Mouse (Mus musculus) spleen, adult 2 months (tissue): ENCODE results near the gene Paqr5. TPM values are rescaled to one million over a fixed set of nuclear protein-coding genes. Genes with fewer than 3 reads are reported as not detected.
A peak's percentile ranks its signal among the peaks of the same experiment; 100 is the strongest.

Experiments
- DNase-seq, 2 experiments: peaks; one replicate each; pipeline versions ENCODE4 v3.0.0 to v3.0.0-alpha.2; 2012 to 2021; ENCODE audit warnings: low spot score in 2 of 2, low read depth in 1 of 2
- H3K27ac ChIP-seq: fragments of 200-500 bp; 2 replicates; pipeline ENCODE4 v1.5.1; 2012; ENCODE audit warnings: low read length, inconsistent platforms; ENCODE audit not compliant: insufficient read depth
- H3K27me3 ChIP-seq: fragments of 200-500 bp; 2 replicates; pipeline ENCODE4 v1.6.1; 2012; ENCODE audit warnings: mild to moderate bottlenecking, moderate library complexity, low read length, inconsistent platforms; ENCODE audit not compliant: control insufficient read depth, insufficient read depth
- H3K36me3 ChIP-seq: fragments of 200-500 bp; 2 replicates; pipeline ENCODE4 v1.6.1; 2012; ENCODE audit warnings: mild to moderate bottlenecking, low read length, inconsistent platforms; ENCODE audit not compliant: control insufficient read depth, insufficient read depth
- H3K4me1 ChIP-seq: fragments of 200-500 bp; 2 replicates; pipeline ENCODE4 v1.6.1; 2011; ENCODE audit warnings: inconsistent platforms; ENCODE audit not compliant: control insufficient read depth, insufficient read depth, insufficient read length
- H3K4me3 ChIP-seq: fragments of 200-500 bp; 2 replicates; pipeline ENCODE4 v1.5.1; 2011; ENCODE audit warnings: mild to moderate bottlenecking, inconsistent platforms; ENCODE audit not compliant: insufficient read depth, insufficient read length; ENCODE audit errors: extremely low read depth
- CTCF ChIP-seq: fragments of 200-500 bp; IDR thresholded peaks from 2 replicates; pipeline ENCODE4 v1.5.1; 2011; ENCODE audit warnings: mild to moderate bottlenecking, inconsistent platforms; ENCODE audit not compliant: insufficient read depth, insufficient read length, insufficient replicate concordance; ENCODE audit errors: extremely low read depth
- POLR2A ChIP-seq: fragments of 200-500 bp; IDR thresholded peaks from 2 replicates; pipeline ENCODE4 v1.6.1; 2011; ENCODE audit warnings: low read depth, low read length, inconsistent platforms
- WGBS: fragments of 180-500 bp; shearing (Covaris S2); methylation state at CpG from one replicate; pipeline ENCODE4 v1.1.7; 2018; 5-methylcytosine and 5-hydroxymethylcytosine counted together
- polyA plus RNA-seq: library from polyadenylated mRNA; depleted of rRNA; stranded (reverse); fragments of >200 nt; gene quantifications from 2 replicates; pipeline ENCODE4 v1.2.3, GENCODE M21; 2012

Paqr5 gene
- polyA plus RNA-seq, 1 experiment: 2.7 TPM

DNA sequence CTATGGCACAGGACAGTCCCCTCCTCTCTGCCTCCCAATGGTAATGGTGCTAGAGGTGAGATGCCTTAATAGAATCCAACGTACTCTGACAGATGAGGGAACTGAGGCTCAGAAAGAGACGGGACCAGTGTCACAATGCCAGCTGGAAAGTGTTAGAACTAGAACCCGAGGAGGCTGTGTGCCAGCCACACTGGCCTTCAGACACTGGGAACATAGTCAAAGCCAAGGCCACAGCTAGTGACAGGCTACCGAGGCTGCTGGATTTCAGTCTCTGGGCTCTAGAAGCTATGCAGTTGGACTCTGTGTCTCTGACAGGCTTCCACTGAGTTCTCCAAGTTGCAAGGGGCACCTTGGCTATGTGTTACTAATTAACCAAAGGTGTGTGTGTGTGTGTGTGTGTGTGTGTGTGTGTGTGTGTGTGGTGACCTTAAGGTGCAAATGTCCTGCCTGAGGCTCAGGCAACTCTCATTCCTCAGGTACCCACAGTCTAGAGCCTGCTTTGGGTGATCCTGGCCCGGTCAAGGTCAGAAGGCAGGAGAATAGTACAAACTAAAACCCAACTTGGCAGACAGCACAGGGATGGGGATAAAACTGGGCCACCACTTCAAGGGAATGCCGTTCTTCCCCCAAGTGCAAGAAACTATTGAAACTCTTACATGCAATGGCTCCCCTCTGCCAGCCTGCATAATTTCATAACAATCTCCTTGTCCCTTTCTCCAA is 3.5 kb downstream of the Paqr5 start:
- no peaks in the 10 kb centered on the region for H3K27me3 ChIP-seq
- H3K4me3 ChIP-seq: no peak overlapping the region
- 92% methylated on average over 6 of the region's 6 CpGs for WGBS
- no peak overlapping the region for H3K27ac ChIP-seq
- H3K36me3 ChIP-seq: no peaks in the 10 kb centered on the region
- no peak for DNase-seq
- TF ChIP-seq POLR2A: no peak
- no peak for TF ChIP-seq CTCF
- H3K4me1 ChIP-seq: no peaks in the 10 kb centered on the region; the same call in none of the 2 replicates

DNA sequence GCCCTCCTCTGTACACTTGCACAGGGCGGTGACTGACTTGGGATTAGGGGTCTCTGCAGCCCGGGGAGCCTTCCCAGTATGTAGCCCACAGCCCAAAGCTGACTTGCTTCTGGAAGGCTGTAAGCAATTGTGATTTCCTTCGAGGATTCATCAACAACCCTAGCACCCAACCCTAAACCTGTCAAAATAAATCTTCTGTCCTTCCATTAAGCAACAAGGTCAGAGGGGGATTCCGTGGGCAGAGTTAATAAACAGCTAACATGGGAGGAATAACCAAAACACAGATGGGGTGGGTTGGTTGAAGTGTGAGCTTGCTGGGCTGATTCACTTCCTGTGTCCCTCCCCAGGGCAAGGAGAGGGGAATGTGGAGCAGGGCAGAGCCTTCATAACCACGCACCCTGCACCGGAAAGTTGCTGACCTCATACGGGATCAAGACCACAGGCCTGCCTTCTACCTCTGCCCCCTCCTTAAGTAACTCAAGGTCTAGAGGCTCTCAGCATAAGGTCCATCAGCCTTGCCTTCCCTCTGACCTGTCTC is 5.0 kb downstream of the Paqr5 start:
- TF ChIP-seq CTCF (no peak), POLR2A (no peak)
- Histone ChIP-seq H3K27ac (no peak overlapping the region), H3K4me3 (no peak overlapping the region), H3K4me1 (no peaks in the 10 kb centered on the region; the same call in none of the 2 replicates), H3K27me3 (no peaks in the 10 kb centered on the region), H3K36me3 (no peaks in the 10 kb centered on the region)
- DNase-seq: no peak
- WGBS: 51% methylated on average over 7 of the region's 7 CpGs

DNA sequence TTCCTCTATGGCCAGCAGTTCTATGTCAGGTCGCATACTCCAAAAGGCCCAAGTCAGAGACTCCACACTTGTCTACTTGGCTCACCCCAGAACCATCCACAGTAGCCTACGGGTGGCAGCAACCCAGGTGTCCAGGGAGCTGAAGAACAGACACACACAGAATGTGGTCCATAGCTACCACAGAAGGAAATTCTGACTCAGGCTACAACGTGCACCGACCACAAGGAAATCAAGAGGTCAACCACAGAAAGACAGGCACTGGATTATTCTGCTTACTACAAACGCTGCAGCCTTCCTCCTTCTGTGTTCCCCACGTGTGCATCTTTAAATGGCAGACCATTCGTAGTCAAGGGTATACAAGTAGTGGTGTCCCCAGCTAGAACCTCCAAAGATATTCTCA is 6.4 kb downstream of the Paqr5 start:
- TF ChIP-seq POLR2A (no peak), CTCF (no peak)
- Histone ChIP-seq H3K27ac (no peak overlapping the region), H3K36me3 (no peaks in the 10 kb centered on the region), H3K4me3 (no peak overlapping the region), H3K27me3 (no peaks in the 10 kb centered on the region), H3K4me1 (no peaks in the 10 kb centered on the region)
- no peak for DNase-seq
- WGBS: 9% methylated on average over 7 of the region's 7 CpGs

DNA sequence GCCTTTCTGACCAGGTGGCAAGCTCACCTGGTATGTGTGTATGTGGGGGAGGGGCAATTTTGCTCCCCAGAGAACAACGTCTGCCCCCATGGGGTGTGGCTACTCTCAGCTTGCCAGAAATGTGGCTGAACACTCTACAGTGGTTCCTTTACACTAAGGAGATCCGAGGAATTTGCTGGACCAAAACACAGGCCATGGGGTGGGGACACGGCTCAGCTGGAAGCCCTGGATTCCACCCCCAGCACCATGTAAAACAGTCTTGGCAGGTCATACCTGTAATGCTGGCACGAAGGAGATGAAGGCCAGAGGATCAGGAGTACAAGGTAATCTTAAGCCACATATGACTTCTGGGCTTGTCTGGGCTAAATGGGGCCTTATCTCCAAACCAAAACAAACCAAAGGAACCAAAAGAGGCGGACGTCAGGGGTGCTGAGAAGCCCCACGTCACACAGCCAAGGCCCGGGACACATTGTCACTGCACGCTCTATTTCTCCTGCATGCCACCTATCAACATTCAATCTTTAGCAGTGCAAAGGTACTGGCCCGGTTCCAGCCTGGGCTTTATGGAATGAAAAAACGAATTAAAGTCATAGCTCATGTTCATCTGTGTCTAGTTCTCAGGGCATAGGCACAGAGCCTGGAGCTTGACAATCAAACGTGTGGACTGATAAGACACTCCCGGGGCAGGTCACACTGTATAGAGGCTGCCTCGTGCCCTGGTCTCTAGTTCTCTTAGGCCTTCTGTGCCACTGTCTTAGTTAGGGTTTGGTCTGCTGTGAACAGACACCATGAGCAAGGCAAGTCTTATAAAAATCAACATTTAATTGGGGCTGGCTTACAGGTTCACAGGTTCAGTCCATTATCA is 8.2 kb downstream of the Paqr5 start:
- Histone ChIP-seq H3K27me3 (no peaks in the 10 kb centered on the region), H3K4me3 (no peak overlapping the region), H3K36me3 (no peaks in the 10 kb centered on the region), H3K27ac (no peak overlapping the region), H3K4me1 (no peaks in the 10 kb centered on the region)
- TF ChIP-seq CTCF (no peak), POLR2A (no peak)
- DNase-seq: no peak
- 81% methylated on average over 14 of the region's 14 CpGs for WGBS

DNA sequence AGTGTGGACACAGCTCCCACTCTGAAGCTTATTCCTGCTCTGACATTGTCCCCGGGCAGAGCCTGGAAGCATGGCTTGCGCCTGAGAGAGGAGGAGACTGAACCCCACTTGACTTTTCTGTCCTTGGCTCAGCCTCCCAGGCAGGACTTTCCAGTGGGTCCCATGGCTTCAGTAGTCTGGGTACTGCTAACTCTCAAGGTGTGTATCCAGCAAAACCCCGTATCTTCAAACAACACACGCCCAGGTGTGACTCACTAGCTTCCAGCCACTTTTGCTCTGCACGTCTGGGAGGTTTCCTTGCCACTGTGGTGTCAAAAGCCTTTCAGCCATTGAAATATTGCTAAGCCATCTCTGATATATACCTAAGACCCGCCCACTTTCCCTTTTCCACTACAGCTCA is 9.3 kb downstream of the Paqr5 start:
- Histone ChIP-seq H3K27me3 (no peaks in the 10 kb centered on the region), H3K4me1 (no peaks in the 10 kb centered on the region), H3K27ac (no peak overlapping the region), H3K4me3 (no peak overlapping the region), H3K36me3 (no peaks in the 10 kb centered on the region)
- no peak for TF ChIP-seq POLR2A
- no peak for TF ChIP-seq CTCF
- DNase-seq: no peak
- 80% methylated on average over 6 of the region's 6 CpGs for WGBS

DNA sequence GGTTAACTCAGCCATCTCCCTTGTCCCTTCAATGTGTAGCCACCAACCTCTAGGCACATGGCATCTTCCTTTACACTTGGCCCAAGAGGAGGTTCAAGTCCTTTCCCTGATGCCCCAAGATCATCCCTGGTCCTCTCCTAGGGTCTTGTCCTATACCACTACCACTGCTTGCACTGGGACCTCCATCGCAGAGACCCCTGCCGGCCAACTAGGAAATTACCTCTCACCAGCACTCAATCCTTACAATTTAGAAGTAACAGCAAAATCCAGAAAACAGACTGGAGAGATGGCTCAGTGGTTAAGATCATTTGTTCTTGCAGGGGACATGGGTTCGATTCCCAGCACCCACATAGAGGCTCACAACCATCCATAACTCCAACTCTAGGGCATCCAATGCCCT is 11.2 kb downstream of the Paqr5 start:
- DNase-seq: no peak
- H3K4me3 ChIP-seq: no peak overlapping the region
- 65% methylated on average over 3 of the region's 3 CpGs for WGBS

More for the DNA sequence above, 11.2 kb downstream of the Paqr5 start:
- Histone ChIP-seq H3K36me3 (no peaks in the 10 kb centered on the region), H3K4me1 (no peaks in the 10 kb centered on the region), H3K27ac (no peak overlapping the region), H3K27me3 (no peaks in the 10 kb centered on the region)
- TF ChIP-seq POLR2A: no peak
- peak; percentile 6; the same call in 1 of the 2 replicates for TF ChIP-seq CTCF
